Mouse (Mus musculus) MEL (cell line): ENCODE measurements at regions not wholly inside any gene's neighbourhood (a gene's known extent, or its start where the extent isn't known, plus 50 kb on each side); places are given as distances from the start of the nearest gene placed in this dataset.

Source experiments
- DNase-seq: peaks from one replicate; pipeline ENCODE4 v3.0.0; 2011; ENCODE audit warnings: low read depth, low spot score
- H3K27ac ChIP-seq: 2 replicates; pipeline ENCODE4 v1.5.1; 2012; ENCODE audit warnings: low read depth, mild to moderate bottlenecking, control low read depth, low read length, moderate library complexity; ENCODE audit not compliant: control insufficient read depth
- H3K27me3 ChIP-seq, 2 experiments: fragments of 150-350 bp in 1 of 2; sonication (generic) in 1 of 2; 2 replicates each; pipeline ENCODE4 v1.6.1; 2012; ENCODE audit warnings: low read length in 2 of 2, mild to moderate bottlenecking in 2 of 2, improper control_type of control experiment in 1 of 2, moderate library complexity in 1 of 2; ENCODE audit not compliant: insufficient read depth in 2 of 2, control insufficient read depth in 1 of 2
- H3K36me3 ChIP-seq, 2 experiments: 2 replicates each; pipeline ENCODE4 v1.6.1; 2012 to 2014; ENCODE audit warnings: low read length in 2 of 2, improper control_type of control experiment in 1 of 2, inconsistent platforms in 1 of 2, mild to moderate bottlenecking in 1 of 2; ENCODE audit not compliant: insufficient read depth in 2 of 2, control insufficient read depth in 1 of 2
- H3K4me1 ChIP-seq, 2 experiments: fragments of 150-350 bp in 1 of 2; sonication (generic) in 1 of 2; 2 replicates each; pipeline ENCODE4 v1.6.1; 2012; ENCODE audit warnings: low read length in 2 of 2, improper control_type of control experiment in 1 of 2, mild to moderate bottlenecking in 1 of 2; ENCODE audit not compliant: insufficient read depth in 2 of 2, control insufficient read depth in 1 of 2
- H3K4me3 ChIP-seq, 2 experiments: fragments of 150-350 bp in 1 of 2; sonication (generic) in 1 of 2; 2 replicates each; pipeline ENCODE4 v1.5.1; 2012; ENCODE audit warnings: low read depth in 2 of 2, low read length in 2 of 2, mild to moderate bottlenecking in 2 of 2, moderate library complexity in 2 of 2, control low read depth in 1 of 2, improper control_type of control experiment in 1 of 2; ENCODE audit not compliant: control insufficient read depth in 1 of 2, insufficient read depth in 1 of 2
- H3K79me2 ChIP-seq: 2 replicates; pipeline ENCODE4 v1.6.1; 2012; ENCODE audit warnings: mild to moderate bottlenecking, low read length, moderate library complexity; ENCODE audit not compliant: control insufficient read depth, poor library complexity, insufficient read depth
- H3K9ac ChIP-seq: 2 replicates; pipeline ENCODE4 v1.6.1; 2012; ENCODE audit warnings: low read depth, mild to moderate bottlenecking, control low read depth, low read length, moderate library complexity; ENCODE audit not compliant: control insufficient read depth, poor library complexity, severe bottlenecking
- H3K9me3 ChIP-seq: fragments of 150-350 bp; sonication (generic); replicated peaks from 2 replicates; pipeline ENCODE4 v1.6.1; 2012; ENCODE audit warnings: mild to moderate bottlenecking, low read length, improper control_type of control experiment, moderate library complexity; ENCODE audit not compliant: insufficient read depth
- ETS1 ChIP-seq: IDR thresholded peaks from 2 replicates; pipeline ENCODE4 v1.6.1; 2012; ENCODE audit warnings: low read depth, mild to moderate bottlenecking, inconsistent platforms, low read length, improper control_type of control experiment, moderate library complexity
- GATA1 ChIP-seq: IDR thresholded peaks from 2 replicates; pipeline ENCODE4 v1.6.1; 2011; ENCODE audit warnings: low read depth, low read length, improper control_type of control experiment
- HCFC1 ChIP-seq: IDR thresholded peaks from 2 replicates; pipeline ENCODE4 v1.6.1; 2012; ENCODE audit warnings: low read depth, mild to moderate bottlenecking, inconsistent platforms, low read length, improper control_type of control experiment, moderate library complexity
- JUND ChIP-seq: IDR thresholded peaks from 2 replicates; pipeline ENCODE4 v1.6.1; 2011; ENCODE audit warnings: low read depth, mild to moderate bottlenecking, improper control_type of control experiment, low read length
- MAX ChIP-seq: IDR thresholded peaks from 2 replicates; pipeline ENCODE4 v1.6.1; 2011; ENCODE audit warnings: low read length, improper control_type of control experiment
- MEF2A ChIP-seq: IDR thresholded peaks from 2 replicates; pipeline ENCODE4 v1.6.1; 2014; ENCODE audit warnings: low read depth, mild to moderate bottlenecking, inconsistent platforms, low read length, improper control_type of control experiment; ENCODE audit not compliant: poor library complexity, insufficient replicate concordance, severe bottlenecking; ENCODE audit errors: extremely low read depth
- MYB ChIP-seq: IDR thresholded peaks from 2 replicates; pipeline ENCODE4 v1.6.1; 2011; ENCODE audit warnings: mild to moderate bottlenecking, low read depth, low read length, improper control_type of control experiment
- MYC ChIP-seq: IDR thresholded peaks from 2 replicates; pipeline ENCODE4 v1.6.1; 2011; ENCODE audit warnings: low read depth, mild to moderate bottlenecking, low read length, improper control_type of control experiment, moderate library complexity
- NRF1 ChIP-seq: IDR thresholded peaks from 2 replicates; pipeline ENCODE4 v1.6.1; 2014; ENCODE audit warnings: low read depth, mild to moderate bottlenecking, inconsistent platforms, low read length, improper control_type of control experiment, moderate library complexity; ENCODE audit not compliant: poor library complexity, insufficient read depth, severe bottlenecking
- POLR2AphosphoS2 ChIP-seq: IDR thresholded peaks from 2 replicates; pipeline ENCODE4 v1.6.1; 2011; ENCODE audit warnings: low read length, improper control_type of control experiment
- POLR2AphosphoS5 ChIP-seq: IDR thresholded peaks from 2 replicates; pipeline ENCODE4 v1.6.1; 2012; ENCODE audit warnings: low read depth, borderline replicate concordance, mild to moderate bottlenecking, inconsistent platforms, low read length, moderate library complexity, mixed read lengths
- RAD21 ChIP-seq: IDR thresholded peaks from 2 replicates; pipeline ENCODE4 v1.6.1; 2011; ENCODE audit warnings: mild to moderate bottlenecking, low read depth, low read length, improper control_type of control experiment
- SIN3A ChIP-seq: IDR thresholded peaks from 2 replicates; pipeline ENCODE4 v1.6.1; 2012; ENCODE audit warnings: low read length, improper control_type of control experiment, inconsistent platforms
- SMC3 ChIP-seq: IDR thresholded peaks from 2 replicates; pipeline ENCODE4 v1.6.1; 2011; ENCODE audit warnings: low read depth, low read length, improper control_type of control experiment
- TAL1 ChIP-seq: IDR thresholded peaks from 2 replicates; pipeline ENCODE4 v1.6.1; 2012; ENCODE audit warnings: mild to moderate bottlenecking, inconsistent platforms, low read length, moderate library complexity, mixed read lengths
- TCF12 ChIP-seq: IDR thresholded peaks from 2 replicates; pipeline ENCODE4 v1.6.1; 2014; ENCODE audit warnings: low read depth, mild to moderate bottlenecking, inconsistent platforms, low read length, improper control_type of control experiment, moderate library complexity
- USF1 ChIP-seq: IDR thresholded peaks from 2 replicates; pipeline ENCODE4 v1.6.1; 2014; ENCODE audit warnings: low read depth, mild to moderate bottlenecking, inconsistent platforms, low read length, improper control_type of control experiment, moderate library complexity
- USF2 ChIP-seq, 2 experiments: IDR thresholded peaks; 2 replicates each; pipeline ENCODE4 v1.6.1; 2011 to 2012; ENCODE audit warnings: improper control_type of control experiment in 2 of 2, low read length in 2 of 2, borderline replicate concordance in 1 of 2, inconsistent platforms in 1 of 2, low read depth in 1 of 2, mild to moderate bottlenecking in 1 of 2; ENCODE audit not compliant: insufficient read depth in 1 of 2
- ZKSCAN1 ChIP-seq: IDR thresholded peaks from 2 replicates; pipeline ENCODE4 v1.6.1; 2012; ENCODE audit warnings: low read depth, mild to moderate bottlenecking, inconsistent platforms, low read length, improper control_type of control experiment, moderate library complexity
- ZNF384 ChIP-seq: IDR thresholded peaks from 2 replicates; pipeline ENCODE4 v1.6.1; 2012; ENCODE audit warnings: low read depth, mild to moderate bottlenecking, inconsistent platforms, low read length, improper control_type of control experiment

- H3K36me3 ChIP-seq: no peaks in the 10 kb centered on the region
Observed at GRCm38 (mm10) chr2:17876155-17876554, 120.6 kb downstream of the H2al2a start.

GRCm38 (mm10) chr2:17870562-17870961, 126.2 kb downstream of the H2al2a start:
- Histone ChIP-seq H3K9ac (no peak overlapping the region), H3K36me3 (no peaks in the 10 kb centered on the region), H3K4me3 (no peak overlapping the region), H3K9me3 (no peaks in the 10 kb centered on the region), H3K4me1 (no peaks in the 10 kb centered on the region), H3K27ac (no peak overlapping the region), H3K27me3 (no peaks in the 10 kb centered on the region), H3K79me2 (no peaks in the 10 kb centered on the region)
- TF ChIP-seq ETS1 (no peak), SIN3A (no peak), TCF12 (no peak), ZNF384 (no peak), USF2 (IDR thresholded peaks at IDR 0.05; ENCODE audit: borderline replicate concordance in 1 of 2, insufficient read depth in 1 of 2, low read depth in 1 of 2, low read length in 2 of 2) (no peak)
- DNase-seq: peak; percentile 12

More at GRCm38 (mm10) chr2:17876155-17876554, 120.6 kb downstream of the H2al2a start:
- TF ChIP-seq TCF12 (no peak), POLR2AphosphoS5 (no peak), JUND (no peak), SMC3 (no peak), TAL1 (no peak), MYC (no peak), USF1 (no peak), MEF2A (no peak), GATA1 (no peak), MAX (no peak), MYB (no peak), HCFC1 (no peak), ZKSCAN1 (no peak), RAD21 (no peak), ZNF384 (no peak), NRF1 (no peak), POLR2AphosphoS2 (no peak)
- H3K4me3 ChIP-seq: no peak overlapping the region
- no peaks in the 10 kb centered on the region for H3K9me3 ChIP-seq
- DNase-seq: no peak
- H3K79me2 ChIP-seq: no peaks in the 10 kb centered on the region
- H3K9ac ChIP-seq: no peak overlapping the region
- H3K4me1 ChIP-seq: no peaks in the 10 kb centered on the region
- H3K27ac ChIP-seq: no peak overlapping the region
- H3K27me3 ChIP-seq: no peaks in the 10 kb centered on the region; a peak in 1 of 4 replicates
